Mouse (Mus musculus) forebrain, embryonic 10.5 days (tissue): Measurements from ENCODE around the gene Stmn1. TPM values are rescaled to one million over a fixed set of nuclear protein-coding genes. Genes with fewer than 3 reads are reported as not detected.
"Not testable (repeated sequence)": the region's sequence is repeated elsewhere in the genome, so short reads cannot be mapped to it uniquely, and the experiment has no call there.

Experiments
- DNase-seq: peaks from one replicate; pipeline ENCODE4 v3.0.0-alpha.2; 2017; ENCODE audit warnings: low spot score; ENCODE audit errors: extremely low spot score
- H3K27ac ChIP-seq: fragments of 300-500 bp; sonication (generic); 2 replicates; pipeline ENCODE4 v1.5.1; 2016; ENCODE audit warnings: mild to moderate bottlenecking
- H3K27me3 ChIP-seq: fragments of 300-500 bp; sonication (generic); 2 replicates; pipeline ENCODE4 v1.6.1; 2016; ENCODE audit warnings: mild to moderate bottlenecking; ENCODE audit not compliant: poor library complexity, severe bottlenecking
- H3K36me3 ChIP-seq: fragments of 300-500 bp; sonication (generic); replicated peaks from 2 replicates; pipeline ENCODE4 v1.6.1; 2016; ENCODE audit warnings: mild to moderate bottlenecking, moderate library complexity
- H3K4me1 ChIP-seq: fragments of 300-500 bp; sonication (generic); 2 replicates; pipeline ENCODE4 v1.6.1; 2016
- H3K4me3 ChIP-seq: fragments of 300-500 bp; sonication (generic); 2 replicates; pipeline ENCODE4 v1.5.1; 2016; ENCODE audit warnings: mild to moderate bottlenecking, moderate library complexity
- H3K9me3 ChIP-seq: fragments of 300-500 bp; sonication (generic); 2 replicates; pipeline ENCODE4 v1.6.1; 2016; ENCODE audit warnings: mild to moderate bottlenecking, moderate library complexity
- WGBS: fragments of 180-500 bp; shearing (Covaris S2); methylation state at CpG from one replicate; pipeline ENCODE4 v1.1.7; 2016; 5-methylcytosine and 5-hydroxymethylcytosine counted together
- polyA plus RNA-seq: library from polyadenylated mRNA; unstranded; fragments of >200 nt; fragmentation: Nextera tagmentation; extraction: Ambion mirVana; gene quantifications from 2 replicates; pipeline ENCODE4 v1.2.1, GENCODE M21; 2016

The Stmn1 gene
- polyA plus RNA-seq, 1 experiment from 2014 or later: 2,174 TPM

DNA sequence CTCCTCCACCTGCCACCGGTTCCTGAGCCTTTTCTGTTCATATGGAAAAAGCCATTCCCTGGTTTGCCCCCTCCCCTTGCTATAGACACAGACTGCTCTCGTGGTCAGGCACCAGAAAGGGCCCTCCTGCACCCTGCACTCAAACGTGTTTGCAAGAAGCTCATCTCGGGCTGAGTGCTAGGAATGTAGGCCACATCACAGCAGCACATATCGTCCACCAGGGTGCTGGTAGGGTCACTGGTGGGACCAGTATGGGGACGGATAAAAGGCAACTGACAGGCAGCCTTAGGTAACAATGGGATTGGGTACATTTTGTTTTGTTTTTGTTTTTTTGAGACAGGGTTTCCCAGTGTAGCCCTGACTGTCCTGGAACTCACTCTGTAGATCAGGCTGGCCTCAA, 13.2 kb downstream of the Stmn1 start:
- Histone ChIP-seq H3K9me3 (no peaks in the 10 kb centered on the region), H3K27ac (no peak overlapping the region), H3K4me1 (peaks cover 8% of the 10 kb centered on the region; the same call in 1 of the 2 replicates), H3K4me3 (no peak overlapping the region), H3K27me3 (no peaks in the 10 kb centered on the region), H3K36me3 (peaks cover 15% of the 10 kb centered on the region)
- DNase-seq: no peak
- 64% methylated on average over 6 of the region's 6 CpGs for WGBS

DNA sequence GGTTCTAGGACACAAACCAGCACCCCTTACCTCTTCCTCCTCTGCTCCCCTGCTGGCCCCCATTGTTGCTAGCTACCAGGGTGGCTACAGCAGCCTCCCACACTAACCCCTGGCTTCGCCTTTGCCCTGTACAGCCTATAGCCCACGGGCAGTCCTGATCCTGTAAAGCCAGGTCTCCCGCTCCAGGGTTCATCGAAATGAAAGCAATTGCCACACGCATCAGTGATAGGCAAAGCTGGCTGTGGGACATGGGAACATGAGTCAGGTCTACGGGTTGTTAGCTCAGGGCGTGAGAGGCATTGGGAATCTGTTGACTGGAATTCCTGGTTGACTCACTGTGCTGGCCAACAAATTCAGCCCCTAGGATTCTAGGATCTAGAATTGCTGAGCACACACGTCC, 14.3 kb downstream of the Stmn1 start:
- Histone ChIP-seq H3K27me3 (no peaks in the 10 kb centered on the region), H3K36me3 (peaks cover 3% of the 10 kb centered on the region), H3K27ac (no peak overlapping the region), H3K4me1 (peaks cover 8% of the 10 kb centered on the region; the same call in 1 of the 2 replicates), H3K4me3 (no peak overlapping the region), H3K9me3 (no peaks in the 10 kb centered on the region)
- DNase-seq: no peak
- 85% methylated on average over 8 of the region's 8 CpGs for WGBS

DNA sequence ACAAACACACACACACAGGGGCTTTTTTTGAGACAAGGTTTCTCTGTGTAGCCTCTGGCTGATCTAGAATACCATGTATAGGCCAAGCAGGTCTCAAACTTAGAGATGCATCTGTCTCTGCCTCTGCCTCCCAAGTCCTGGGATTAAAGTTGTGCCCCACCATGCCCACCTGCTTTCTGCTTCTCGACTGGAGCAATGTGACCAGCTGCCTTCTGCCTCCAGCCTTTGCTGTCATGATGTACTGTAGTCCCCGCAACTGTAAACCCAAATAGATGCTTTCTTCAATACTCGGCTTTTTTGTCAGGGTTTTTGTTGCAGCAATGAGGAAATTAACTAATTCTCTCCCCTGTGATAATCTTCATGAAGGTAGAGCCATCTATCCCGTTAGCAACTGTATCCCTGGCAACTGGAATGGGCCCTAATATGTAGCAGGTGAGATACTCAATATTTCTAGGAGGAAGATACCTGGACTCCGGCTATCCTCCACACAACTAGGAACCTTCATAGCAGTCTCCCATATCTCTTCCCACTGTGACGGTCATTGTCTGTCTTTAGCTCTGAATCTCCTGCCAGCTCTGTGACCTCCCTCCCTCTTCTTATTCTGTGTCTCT, 15.1 kb downstream of the Stmn1 start:
- H3K27ac ChIP-seq: no peak overlapping the region
- peaks cover 6% of the 10 kb centered on the region; the same call in 1 of the 2 replicates for H3K4me1 ChIP-seq
- H3K9me3 ChIP-seq: no peaks in the 10 kb centered on the region
- no peaks in the 10 kb centered on the region for H3K36me3 ChIP-seq
- no peaks in the 10 kb centered on the region for H3K27me3 ChIP-seq
- no peak overlapping the region for H3K4me3 ChIP-seq
- no peak for DNase-seq
- 76% methylated on average over 6 of the region's 6 CpGs for WGBS

DNA sequence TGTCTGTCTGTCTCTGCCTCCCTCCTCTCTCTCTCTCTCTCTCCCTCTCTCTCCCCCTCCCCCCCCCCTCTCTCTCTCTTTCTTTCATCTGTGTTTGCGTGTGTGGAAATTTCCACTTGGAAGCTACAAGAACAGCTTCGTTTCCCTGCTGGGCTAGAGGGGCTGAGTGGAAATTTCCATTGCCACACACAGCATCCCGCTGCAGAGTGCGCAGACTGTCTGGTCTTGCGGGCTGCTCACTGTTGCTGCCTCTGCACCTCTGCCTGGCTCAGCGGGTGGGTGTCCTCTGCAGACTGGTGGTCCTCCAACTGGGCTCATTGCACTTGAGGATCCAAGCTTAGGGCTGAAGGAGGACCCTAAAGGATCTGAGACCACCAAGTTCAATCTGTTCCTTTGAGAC, 15.6 kb downstream of the Stmn1 start:
- no peaks in the 10 kb centered on the region for H3K27me3 ChIP-seq
- WGBS: 74% methylated on average over 6 of the region's 6 CpGs
- H3K4me3 ChIP-seq: no peak overlapping the region
- H3K27ac ChIP-seq: no peak overlapping the region
- no peak for DNase-seq
- H3K36me3 ChIP-seq: no peaks in the 10 kb centered on the region
- H3K4me1 ChIP-seq: peaks cover 4% of the 10 kb centered on the region; the same call in 1 of the 2 replicates
- no peaks in the 10 kb centered on the region for H3K9me3 ChIP-seq

DNA sequence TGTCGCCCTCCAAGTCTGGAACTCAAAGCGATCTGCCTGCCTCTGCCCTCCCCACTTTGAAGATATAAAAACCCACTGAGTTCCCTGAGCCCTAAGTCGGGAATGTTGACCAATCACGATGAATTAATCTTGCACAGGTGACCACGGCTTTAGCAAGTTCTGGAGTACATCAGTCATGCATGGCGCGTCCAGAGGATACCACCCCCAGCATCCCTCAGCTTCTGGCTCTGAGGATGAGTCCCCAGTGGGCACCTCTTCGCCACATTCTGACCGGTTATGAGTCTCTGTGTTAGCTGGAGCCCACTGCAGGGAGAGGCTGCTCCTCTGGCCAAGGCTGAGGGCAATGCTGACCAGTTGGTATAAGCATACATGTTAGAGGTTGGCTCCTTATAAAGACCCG, 16.1 kb downstream of the Stmn1 start:
- Histone ChIP-seq H3K27ac (no peak overlapping the region), H3K36me3 (no peaks in the 10 kb centered on the region), H3K27me3 (no peaks in the 10 kb centered on the region), H3K4me1 (peaks cover 4% of the 10 kb centered on the region; the same call in 1 of the 2 replicates), H3K4me3 (no peak overlapping the region), H3K9me3 (no peaks in the 10 kb centered on the region)
- WGBS: 90% methylated on average over 10 of the region's 10 CpGs
- DNase-seq: no peak

DNA sequence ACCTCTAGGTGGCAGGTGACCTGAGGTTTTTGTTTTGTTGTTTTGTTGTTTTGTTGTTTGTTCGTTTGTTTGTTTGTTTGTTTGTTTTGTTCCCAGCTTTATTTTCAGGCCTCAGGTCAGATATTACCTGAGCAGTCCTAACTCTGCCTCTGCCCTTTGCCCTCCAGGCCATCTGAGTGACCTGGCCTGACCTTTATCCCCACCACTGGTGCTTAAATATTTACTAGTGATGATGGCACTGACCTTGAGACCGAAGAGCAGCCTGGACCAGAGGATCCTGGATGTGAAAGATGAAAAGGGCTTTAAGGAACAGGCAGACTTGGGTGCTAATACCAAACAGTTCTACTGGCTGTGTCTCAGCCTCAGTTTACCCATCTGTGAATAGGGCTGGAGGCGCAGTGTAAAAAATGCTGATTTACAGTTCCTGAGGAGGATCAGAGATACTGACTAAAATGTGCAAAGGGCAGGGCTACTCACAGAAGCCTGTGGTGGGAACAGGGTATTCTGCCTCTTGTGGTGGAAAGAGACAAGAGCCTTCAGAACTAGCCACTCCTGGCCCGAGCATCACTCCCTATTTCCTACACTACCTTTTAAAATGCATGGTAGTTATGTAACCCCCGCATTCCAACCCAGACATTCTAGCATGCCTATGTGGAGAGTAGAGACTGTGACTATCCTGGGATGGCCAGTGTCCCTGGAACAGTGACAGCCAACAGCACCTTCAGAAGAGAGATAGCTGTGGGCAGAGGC, 17.2 kb downstream of the Stmn1 start:
- Histone ChIP-seq H3K27me3 (no peaks in the 10 kb centered on the region), H3K9me3 (no peaks in the 10 kb centered on the region), H3K27ac (no peak overlapping the region), H3K4me1 (peaks cover 4% of the 10 kb centered on the region; the same call in 1 of the 2 replicates), H3K36me3 (no peaks in the 10 kb centered on the region), H3K4me3 (no peak overlapping the region)
- no peak for DNase-seq
- 93% methylated on average over 5 of the region's 5 CpGs for WGBS

DNA sequence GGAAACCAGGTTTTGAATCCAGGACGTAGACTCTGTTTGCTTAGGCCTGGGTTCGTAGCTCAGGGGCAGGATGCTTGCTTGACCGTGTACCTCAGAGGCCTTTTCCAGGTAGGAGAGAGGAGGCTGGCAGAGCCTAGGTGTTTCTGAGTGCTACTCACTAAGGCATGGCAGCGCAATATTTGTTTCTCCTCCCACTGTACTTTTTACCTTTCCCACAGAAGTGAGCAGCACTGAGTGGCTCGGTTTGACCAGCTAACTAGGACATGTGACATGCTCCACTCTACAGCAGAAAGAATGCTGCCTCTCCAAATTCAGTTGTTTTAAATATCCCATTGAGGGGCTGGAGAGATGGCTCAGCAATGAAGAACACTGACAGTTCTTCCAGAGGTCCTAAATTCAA, 20.1 kb downstream of the Stmn1 start:
- Histone ChIP-seq H3K27ac (no peak overlapping the region), H3K4me1 (peaks cover 4% of the 10 kb centered on the region; the same call in 1 of the 2 replicates), H3K27me3 (no peaks in the 10 kb centered on the region), H3K4me3 (no peak overlapping the region), H3K9me3 (no peaks in the 10 kb centered on the region), H3K36me3 (no peaks in the 10 kb centered on the region)
- DNase-seq: no peak
- 93% methylated on average over 5 of the region's 5 CpGs for WGBS

DNA sequence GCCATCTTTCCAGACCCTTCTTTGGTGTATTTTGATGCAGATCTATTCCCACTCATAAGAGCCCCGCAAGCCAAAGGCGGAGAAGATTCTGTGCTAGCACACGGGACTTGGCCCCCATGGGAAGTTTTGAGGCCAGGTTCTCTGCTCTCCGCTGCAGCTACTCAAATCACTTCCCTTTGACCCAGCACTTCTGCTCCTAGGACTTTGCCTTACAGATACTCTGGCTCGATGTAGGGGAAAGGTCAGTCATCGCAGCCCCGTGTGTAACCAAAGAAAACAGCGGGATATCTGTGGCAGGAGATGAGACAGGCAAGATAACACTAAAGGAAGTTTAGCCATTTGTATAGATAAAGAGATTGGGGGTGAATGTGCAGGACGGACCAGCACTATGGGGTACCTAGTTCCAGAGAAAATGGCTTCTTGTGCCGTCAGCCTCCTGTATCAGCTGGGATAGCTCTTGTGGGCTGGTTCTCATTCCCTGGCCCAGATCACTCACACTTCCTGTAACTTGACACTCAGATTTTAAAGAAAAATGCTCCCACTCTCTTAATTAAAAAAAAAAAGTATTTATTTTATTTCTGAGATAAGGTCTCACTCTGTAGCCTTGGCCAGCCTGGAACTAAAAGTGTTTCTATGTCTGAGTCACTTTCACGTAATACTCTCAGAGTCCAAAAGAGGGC, 22.0 kb downstream of the Stmn1 start:
- Histone ChIP-seq H3K9me3 (no peaks in the 10 kb centered on the region), H3K27ac (no peak overlapping the region), H3K4me3 (no peak overlapping the region), H3K27me3 (no peaks in the 10 kb centered on the region), H3K36me3 (no peaks in the 10 kb centered on the region), H3K4me1 (peaks cover 7% of the 10 kb centered on the region)
- WGBS: 89% methylated on average over 11 of the region's 11 CpGs
- no peak for DNase-seq

DNA sequence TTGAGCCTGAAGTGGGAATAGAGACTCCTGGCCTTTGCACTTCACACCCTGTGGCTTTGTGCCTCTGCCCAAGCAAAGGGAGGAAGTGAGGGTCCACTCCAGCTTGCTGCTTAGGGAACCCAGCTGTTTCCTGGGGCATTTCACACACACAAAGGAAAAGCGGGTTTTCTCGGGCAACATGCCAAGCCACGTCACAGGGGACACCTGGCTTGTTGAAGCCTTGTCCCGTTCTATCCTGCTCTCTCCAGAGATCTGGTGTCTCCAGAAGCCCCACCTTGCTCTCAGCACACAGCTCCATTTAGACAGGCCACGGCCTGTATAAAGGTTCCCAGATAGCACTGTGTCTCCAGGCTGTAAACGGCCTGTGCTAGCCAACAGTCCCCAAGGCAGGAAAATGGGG, 23.6 kb downstream of the Stmn1 start:
- no peaks in the 10 kb centered on the region for H3K36me3 ChIP-seq
- H3K4me1 ChIP-seq: peaks cover 22% of the 10 kb centered on the region
- H3K27me3 ChIP-seq: peaks cover 12% of the 10 kb centered on the region
- no peak for DNase-seq
- H3K27ac ChIP-seq: 0 out of 2 replicates have a peak overlapping the region, but pooled peaks have one; percentile 7
- no peak overlapping the region for H3K4me3 ChIP-seq
- H3K9me3 ChIP-seq: no peaks in the 10 kb centered on the region
- 92% methylated on average over 6 of the region's 6 CpGs for WGBS

DNA sequence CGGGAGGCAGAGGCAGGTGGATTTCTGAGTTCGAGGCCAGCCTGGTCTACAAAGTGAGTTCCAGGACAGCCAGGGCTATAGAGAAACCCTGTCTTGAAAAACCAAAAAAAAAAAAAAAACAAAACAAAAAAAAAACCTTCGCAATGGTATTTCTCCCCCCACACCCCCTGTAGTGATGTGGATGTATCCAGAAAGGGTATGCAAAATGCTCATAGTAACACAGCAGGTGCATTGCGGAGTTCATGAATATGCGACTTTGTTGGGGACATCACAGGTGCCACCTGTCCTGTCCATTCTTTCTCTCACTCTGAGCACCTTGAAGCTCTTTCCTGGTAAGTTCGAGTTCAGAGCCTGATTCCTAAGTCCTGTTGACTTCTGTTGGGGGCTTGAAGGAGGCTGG, 26.0 kb downstream of the Stmn1 start:
- peaks cover 32% of the 10 kb centered on the region for H3K27me3 ChIP-seq
- not testable (repeated sequence) for DNase-seq, H3K27ac ChIP-seq, H3K9me3 ChIP-seq, H3K4me3 ChIP-seq, H3K36me3 ChIP-seq
- 93% methylated on average over 6 of the region's 6 CpGs for WGBS
- H3K4me1 ChIP-seq: peaks cover 33% of the 10 kb centered on the region

DNA sequence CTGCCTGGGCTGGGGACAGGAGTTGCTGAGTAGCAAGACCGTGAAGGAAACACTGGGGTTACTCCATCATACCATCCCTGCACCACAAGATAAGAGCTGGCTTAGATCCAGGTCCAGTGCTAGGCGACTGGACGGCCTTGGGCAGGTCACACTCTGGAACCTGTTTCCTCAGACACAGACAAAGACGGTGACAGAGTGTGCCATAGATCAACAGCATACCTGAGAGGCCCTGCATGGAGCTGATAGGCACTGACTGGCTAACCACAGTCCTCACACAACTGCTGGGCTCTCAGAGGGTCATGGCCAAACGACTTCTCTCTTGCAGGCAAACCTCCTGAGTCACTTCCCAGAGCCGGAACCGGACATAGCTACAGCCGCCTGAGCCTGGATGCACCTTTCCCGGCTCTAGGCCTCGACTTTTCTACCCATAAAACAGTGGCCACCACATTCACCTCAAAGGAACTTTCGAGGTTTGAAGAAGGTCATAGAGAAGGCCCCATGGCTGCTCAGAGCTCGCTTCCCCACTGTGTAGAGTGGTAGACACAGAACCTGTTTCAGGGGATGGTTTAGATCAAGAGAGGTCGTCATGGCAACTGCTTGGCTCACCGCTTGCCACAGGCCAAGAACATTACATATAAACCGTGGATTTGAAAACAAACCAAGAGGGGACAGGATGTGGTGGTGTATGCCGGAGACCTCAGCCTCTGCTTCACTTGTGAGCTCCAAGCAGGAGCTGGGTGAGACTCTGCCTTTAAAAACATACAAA, 26.8 kb downstream of the Stmn1 start:
- Histone ChIP-seq H3K27me3 (peaks cover 32% of the 10 kb centered on the region), H3K4me1 (peaks cover 33% of the 10 kb centered on the region), H3K4me3 (no peak overlapping the region), H3K9me3 (no peaks in the 10 kb centered on the region), H3K36me3 (no peaks in the 10 kb centered on the region), H3K27ac (peak overlapping the region; percentile 12; the same call in 1 of the 2 replicates)
- DNase-seq: no peak
- 79% methylated on average over 16 of the region's 16 CpGs for WGBS

DNA sequence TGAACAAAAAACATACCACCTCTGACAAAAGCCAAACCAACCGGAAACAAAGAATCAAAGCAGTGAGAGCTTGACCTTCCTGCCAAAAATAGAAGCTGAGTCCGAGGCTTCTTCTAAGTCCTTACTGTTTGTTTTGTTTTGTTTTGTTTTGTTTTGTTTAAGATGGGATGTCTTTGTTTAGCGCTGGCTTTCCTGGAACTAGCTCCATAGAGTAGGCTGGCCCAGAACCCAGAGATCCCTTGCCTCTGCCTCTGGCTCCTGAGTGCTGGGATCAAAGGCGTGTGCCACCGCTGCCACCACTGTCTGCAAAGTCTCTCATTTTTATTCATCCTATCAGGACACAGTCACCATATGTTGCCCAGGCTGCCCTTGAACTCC, 27.4 kb downstream of the Stmn1 start:
- H3K4me3 ChIP-seq: no peak overlapping the region
- no peaks in the 10 kb centered on the region for H3K9me3 ChIP-seq
- peaks cover 33% of the 10 kb centered on the region for H3K4me1 ChIP-seq
- H3K36me3 ChIP-seq: no peaks in the 10 kb centered on the region
- no peak overlapping the region for H3K27ac ChIP-seq
- no peak for DNase-seq
- H3K27me3 ChIP-seq: peaks cover 32% of the 10 kb centered on the region
- WGBS: 72% methylated on average over 5 of the region's 5 CpGs
